Mouse (Mus musculus): ENCODE data around the gene Olfr303.
"Not testable (repeated sequence)": the region's sequence is repeated elsewhere in the genome, so short reads cannot be mapped to it uniquely, and the experiment has no call there.

Olfr303 gene

DNA sequence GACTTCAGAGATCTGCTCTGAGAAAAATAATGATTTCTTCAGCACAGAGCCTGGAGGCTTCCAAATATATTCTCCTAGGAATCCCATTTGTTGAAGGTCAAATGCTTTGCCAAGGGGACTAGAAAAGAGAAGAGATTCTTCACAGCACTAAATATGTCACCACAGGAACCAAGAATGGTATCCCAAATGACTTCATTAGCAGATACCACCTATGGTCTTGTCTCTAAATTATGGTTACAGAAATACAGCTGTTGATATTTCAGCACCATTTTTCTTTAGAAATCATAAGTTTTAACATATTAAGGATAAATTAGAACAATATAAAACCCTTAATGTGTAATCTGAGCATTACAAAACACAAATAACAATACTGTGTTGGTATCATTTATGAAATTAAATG is at the start of gene Olfr303:
TSS of gene Olfr303 (minus strand) at position 101 of the 400 bp plus-strand sequence.
- no peak for DNase-seq (ENCODE audit: low read depth, low spot score)

DNA sequence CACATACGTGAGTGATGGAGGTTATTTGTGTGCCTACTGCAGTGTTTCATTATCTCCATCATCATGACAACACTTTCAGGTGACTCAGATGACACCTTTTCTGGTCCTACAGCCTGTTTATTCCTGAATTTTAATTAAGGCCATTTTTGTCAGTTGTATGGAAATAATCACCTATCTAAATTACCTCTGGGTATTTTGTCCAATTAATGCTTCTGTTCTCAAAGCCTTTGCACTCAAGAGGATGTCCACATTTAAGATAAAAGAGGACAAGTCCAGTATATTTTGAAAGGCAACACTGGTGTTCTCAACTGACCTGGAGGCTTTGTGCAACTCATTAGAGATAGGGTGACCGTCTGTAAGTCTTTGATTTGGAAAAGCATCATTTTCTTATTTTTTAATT is 6.0 kb upstream of the Olfr303 start, which contains the start of gene Olfr301:
TSS of gene Olfr301 (plus strand) at position 301 of the 400 bp plus-strand sequence.
- DNase-seq (ENCODE audit: low read depth, low spot score) = no peak

DNA sequence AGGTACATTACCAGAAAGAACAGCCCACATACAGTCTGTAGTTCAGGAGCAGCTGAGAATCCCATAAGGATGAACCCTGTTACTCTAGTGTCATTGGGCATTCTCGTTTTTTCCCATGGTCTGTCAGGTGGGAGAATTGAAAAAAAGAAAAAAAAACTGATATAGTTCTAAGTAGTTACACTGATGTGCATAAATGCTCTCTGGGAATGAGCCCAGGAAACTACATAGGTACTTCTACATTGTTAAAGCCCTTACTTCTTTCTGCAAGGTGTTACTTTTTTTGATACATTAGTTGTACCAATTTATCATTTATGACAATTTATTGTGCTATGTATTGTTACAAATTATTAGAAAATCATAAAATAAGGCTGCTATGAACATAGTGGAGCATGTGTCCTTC is 11.0 kb downstream of the Olfr303 start, which contains the start of gene Olfr304:
TSS of gene Olfr304 (minus strand) at position 101 of the 400 bp plus-strand sequence.
- DNase-seq (ENCODE audit: low read depth, low spot score) = no peak

GRCm38 (mm10) chr7:86385769-86386168 is 11.8 kb downstream of the Olfr303 start:
- DNase-seq (ENCODE audit: low read depth, low spot score) = no peak

- DNase-seq (ENCODE audit: low read depth, low spot score) = no peak
Observed at GRCm38 (mm10) chr7:86366828-86367227, 30.8 kb downstream of the Olfr303 start, which contains the start of gene Olfr305. Olfr305 (minus strand) TSS chr7:86366928.

DNA sequence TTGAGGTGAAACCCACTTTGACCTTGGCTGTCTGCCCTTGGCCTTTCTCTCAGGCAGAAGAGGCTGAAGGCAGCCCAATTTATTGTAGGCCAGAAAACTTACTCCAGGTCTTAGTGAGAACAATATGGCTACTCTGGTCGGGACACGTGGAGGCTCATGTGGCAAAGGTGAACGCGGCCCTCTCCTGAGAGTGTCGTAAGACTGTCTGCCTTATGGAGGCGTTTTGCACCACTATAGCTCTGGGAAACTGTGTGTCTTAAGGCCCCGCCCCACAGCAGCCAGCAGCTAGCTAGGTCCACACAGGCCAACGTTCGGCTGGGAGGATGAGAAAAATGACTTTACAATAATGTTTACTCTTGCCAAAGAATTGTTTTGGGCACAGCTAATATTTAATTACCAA is 51.3 kb downstream of the Olfr303 start:
- not testable (repeated sequence) for DNase-seq (ENCODE audit: low read depth, low spot score)

DNA sequence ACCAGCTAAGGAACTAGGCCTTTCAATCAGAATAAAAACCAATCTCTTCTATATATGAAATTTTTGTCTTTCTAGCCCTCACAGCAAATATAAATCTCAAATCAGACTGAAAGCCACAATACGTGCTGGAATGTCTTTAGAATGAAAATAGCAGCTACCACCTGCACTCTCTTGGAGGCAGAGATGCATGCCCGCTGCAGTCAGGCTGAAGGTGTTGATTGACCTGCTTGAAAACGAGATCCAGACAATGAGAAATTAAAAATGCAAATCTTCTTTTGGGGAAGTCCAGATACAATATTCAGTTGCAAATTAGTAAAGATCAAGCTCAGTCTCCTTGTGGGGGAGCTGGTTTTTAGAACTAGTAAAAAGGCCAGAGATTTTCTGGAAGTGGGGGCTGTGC is 53.3 kb downstream of the Olfr303 start:
- DNase-seq (ENCODE audit: low read depth, low spot score) = no peak

DNA sequence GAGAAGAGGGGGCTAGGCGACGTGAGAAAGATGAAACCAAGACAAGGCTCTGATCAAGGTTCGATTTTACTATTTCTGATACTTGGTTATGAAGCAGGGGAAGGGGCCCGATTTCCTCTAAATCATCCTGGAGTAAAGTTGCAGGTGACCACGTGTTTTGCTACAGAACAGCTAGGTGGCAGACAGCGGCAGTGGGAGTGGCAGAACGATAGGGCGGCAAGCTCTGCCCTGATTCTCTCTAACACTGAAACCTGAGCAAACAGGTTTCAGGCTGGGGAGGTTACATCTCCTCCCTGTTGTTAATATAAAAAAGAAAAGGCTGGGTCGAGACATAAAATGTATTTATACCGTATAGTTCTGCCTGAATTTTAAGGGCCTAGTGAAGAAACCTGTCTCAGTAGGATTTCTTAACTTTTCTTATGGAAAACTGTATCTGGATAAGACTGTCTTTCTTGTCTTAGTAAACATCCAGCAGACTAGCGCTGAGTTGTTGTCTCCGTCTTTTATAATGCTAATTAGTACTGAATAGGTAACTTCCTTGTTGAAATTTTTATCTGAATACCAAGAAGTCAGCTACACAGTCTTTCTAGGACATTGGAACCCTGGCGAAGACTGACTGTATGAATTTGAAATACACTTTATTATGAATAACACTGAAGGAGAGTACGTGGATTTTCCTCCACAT is 54.6 kb downstream of the Olfr303 start:
- DNase-seq (ENCODE audit: low read depth, low spot score) = no peak
